ENCODE assay signal across 16 mouse cellular contexts in genomic region chr8:47320707-47321106, GRCm38 (mm10).
"Had no signal": no experiment of that assay in that cellular context is flagged by ENCODE, and none has a peak within 500 bp of the region (broad histone marks: within the 10 kb centered on the region; RNA-seq: fewer than 3 reads in every experiment).

No protein-coding gene starts in this region.

- H3K4me2 ChIP-seq: liver, embryonic 13.5 days; liver, embryonic 15.5 days; lung, embryonic 15.5 days; midbrain, embryonic 12.5 days; neural tube, embryonic 12.5 days had no signal

- H3K9me3 ChIP-seq: liver, embryonic 13.5 days; liver, embryonic 15.5 days; lung, embryonic 15.5 days; megakaryocyte, embryonic 14.5 days; midbrain, embryonic 12.5 days; neural tube, embryonic 12.5 days had no signal

- H3K27me3 ChIP-seq: liver, embryonic 13.5 days; liver, embryonic 15.5 days; lung, embryonic 15.5 days; megakaryocyte, embryonic 14.5 days; neural tube, embryonic 12.5 days had no signal

- DNase-seq: liver, embryonic 13.5 days; liver, postnatal 0 days; lung, adult 2 months; lung, postnatal 36 days; right cerebral cortex, postnatal 14 days; spleen, adult 18-20 months; thymus, adult 18-20 months; thymus, postnatal 25 days; thymus, postnatal 4 days had no signal

- H3K4me3 ChIP-seq: liver, embryonic 13.5 days; liver, embryonic 15.5 days; lung, embryonic 15.5 days; megakaryocyte, embryonic 14.5 days; midbrain, embryonic 12.5 days; neural tube, embryonic 12.5 days had no signal

- H3K27ac ChIP-seq: liver, embryonic 13.5 days; liver, embryonic 15.5 days; lung, embryonic 15.5 days; macrophage; midbrain, embryonic 12.5 days; neural tube, embryonic 12.5 days had no signal

- H3K4me1 ChIP-seq: liver, embryonic 13.5 days; liver, embryonic 15.5 days; megakaryocyte, embryonic 14.5 days had no signal

- H3K36me3 ChIP-seq: liver, embryonic 13.5 days; liver, embryonic 15.5 days; lung, embryonic 15.5 days; midbrain, embryonic 12.5 days; neural tube, embryonic 12.5 days had no signal

- H3K9ac ChIP-seq: liver, embryonic 13.5 days; liver, embryonic 15.5 days; liver, postnatal 0 days; lung, embryonic 15.5 days; midbrain, embryonic 12.5 days; neural tube, embryonic 12.5 days had no signal

- ATAC-seq: liver, postnatal 0 days; lung, postnatal 0 days had no signal
